In genomic region chr9:54074901-54075300, GRCm38 (mm10) we compare ENCODE assay signal across 21 mouse cellular contexts. TPM values are rescaled to one million over a fixed set of nuclear protein-coding genes. Genes with fewer than 3 reads are reported as not detected.
"Had no signal": no experiment of that assay in that cellular context is flagged by ENCODE, and none has a peak within 500 bp of the region (broad histone marks: within the 10 kb centered on the region; RNA-seq: fewer than 3 reads in every experiment).

No protein-coding gene starts in this region.

- ATAC-seq: liver, embryonic 12.5 days; midbrain, embryonic 16.5 days had no signal

- H3K4me2 ChIP-seq: limb, embryonic 15.5 days; liver, embryonic 12.5 days; midbrain, embryonic 12.5 days; neural tube, embryonic 13.5 days; neural tube, embryonic 15.5 days had no signal

- DNase-seq: midbrain, embryonic 14.5 days; retina, postnatal 1 day; right cerebral cortex, adult 18-20 months; right cerebral cortex, postnatal 25 days; right cerebral cortex, postnatal 4 days; spleen, adult 18-20 months; thymus, adult 18-20 months; thymus, postnatal 14 days; thymus, postnatal 36 days had no signal

- H3K36me3 ChIP-seq: limb, embryonic 15.5 days; liver, embryonic 12.5 days; midbrain, embryonic 12.5 days; neural tube, embryonic 13.5 days; neural tube, embryonic 15.5 days had no signal

- H3K27me3 ChIP-seq: limb, embryonic 15.5 days; liver, embryonic 12.5 days; midbrain, embryonic 12.5 days had no signal

- H3K4me3 ChIP-seq: limb, embryonic 15.5 days; liver, embryonic 12.5 days; megakaryocyte, embryonic 14.5 days; midbrain, embryonic 12.5 days; myocyte; neural tube, embryonic 13.5 days; neural tube, embryonic 15.5 days had no signal

- H3K9me3 ChIP-seq: limb, embryonic 15.5 days; liver, embryonic 12.5 days; megakaryocyte, embryonic 14.5 days; midbrain, embryonic 12.5 days; neural tube, embryonic 13.5 days; neural tube, embryonic 15.5 days had no signal

- H3K27ac ChIP-seq: limb, embryonic 15.5 days; liver, embryonic 12.5 days; liver, embryonic 14.5 days; macrophage; midbrain, embryonic 12.5 days; neural tube, embryonic 13.5 days; neural tube, embryonic 15.5 days had no signal

- H3K4me1 ChIP-seq: limb, embryonic 15.5 days; liver, embryonic 12.5 days; megakaryocyte, embryonic 14.5 days; midbrain, embryonic 12.5 days; neural tube, embryonic 13.5 days; neural tube, embryonic 15.5 days had no signal

- H3K9ac ChIP-seq: limb, embryonic 15.5 days; liver, embryonic 12.5 days; liver, embryonic 14.5 days; midbrain, embryonic 12.5 days; neural tube, embryonic 13.5 days; neural tube, embryonic 15.5 days had no signal

RNA-seq across cellular contexts. Expression of gene Tnfaip8l3, which starts 6.7 kb away (rescaled TPM):
- total RNA-seq: megakaryocyte progenitor cell, adult 5-6 weeks had no signal
- polyA plus RNA-seq: macrophage; myocyte; stomach, embryonic 14.5 days had no signal
